22 mouse cellular contexts compared by ENCODE assay signal in genomic region chr7:125138607-125139006, GRCm38 (mm10).
DNase-seq lines count a peak whose midpoint lies in the region; ATAC-seq lines count a peak whose summit lies in the region.
"Had no signal": no experiment of that assay in that cellular context is flagged by ENCODE, and none has a peak within 500 bp of the region (broad histone marks: within the 10 kb centered on the region; RNA-seq: fewer than 3 reads in every experiment).

No protein-coding gene starts in this region.

- peak; percentile 86 for ATAC-seq in common myeloid progenitor, adult 5-6 weeks (replicated peaks; ENCODE audit: low read depth, poor library complexity, severe bottlenecking)
- ATAC-seq in hematopoietic stem cell, adult 5-6 weeks (replicated peaks in 1 of 2; ENCODE audit: insufficient read depth in 1 of 2, low FRiP score in 2 of 2, low TSS enrichment in 1 of 2, low read depth in 1 of 2, poor library complexity in 2 of 2, severe bottlenecking in 2 of 2): peak; percentile 73 to 82
- peak; percentile 76 for ATAC-seq in megakaryocyte progenitor cell, adult 5-6 weeks (replicated peaks; ENCODE audit: poor library complexity)
- ATAC-seq: activated CD4-positive, CD25-positive, alpha-beta regulatory T cell, adult 4 months; CD4-positive, CD25-positive, alpha-beta regulatory T cell, adult 4 months; forebrain, embryonic 13.5 days; forebrain, embryonic 15.5 days; forebrain, postnatal 0 days; Patski had no signal

- peak; percentile 12 for DNase-seq in 416B (ENCODE audit: low read depth)
- DNase-seq in lung, postnatal 10 days: no peak
- no peak for DNase-seq in cerebellum, adult 8-10 months
- no peak for DNase-seq in embryo, embryonic 11 days
- DNase-seq: adrenal gland, adult 8-10 months; adrenal gland, postnatal 14 days; adrenal gland, postnatal 36 days; B cell, adult 2 months; cerebellum, adult 11-12 months; cerebellum, adult 2 months; cerebellum, adult 9-11 months; cerebellum, postnatal 14 days; cerebellum, postnatal 36 days; forebrain, postnatal 0 days had no signal
